Mouse (Mus musculus) stomach, postnatal 0 days (tissue): Measurements from ENCODE around the gene Ngb. TPM values are rescaled to one million over a fixed set of nuclear protein-coding genes. Genes with fewer than 3 reads are reported as not detected.

Source experiments
- ATAC-seq: fragments of 200-750 bp; cut with Nextera tagmentation; 2 replicates; pipeline ENCODE4 v1.8.0; 2017; ENCODE audit not compliant: low FRiP score, low TSS enrichment
- DNase-seq: peaks from one replicate; pipeline ENCODE4 v3.0.0-alpha.2; 2016; ENCODE audit warnings: low spot score
- H3K27ac ChIP-seq: fragments of 300-500 bp; sonication (generic); replicated peaks from 2 replicates; pipeline ENCODE4 v1.5.1; 2014; ENCODE audit warnings: mild to moderate bottlenecking, control low read depth
- H3K27me3 ChIP-seq: fragments of 300-500 bp; sonication (generic); 2 replicates; pipeline ENCODE4 v1.6.1; 2014; ENCODE audit warnings: low read length; ENCODE audit not compliant: control insufficient read depth, insufficient read depth
- H3K36me3 ChIP-seq: fragments of 300-500 bp; sonication (generic); 2 replicates; pipeline ENCODE4 v1.6.1; 2014; ENCODE audit warnings: low read length, mixed read lengths; ENCODE audit not compliant: control insufficient read depth, insufficient read depth
- H3K4me1 ChIP-seq: fragments of 300-500 bp; sonication (generic); replicated peaks from 2 replicates; pipeline ENCODE4 v1.6.1; 2014; ENCODE audit warnings: antibody characterized with exemption; ENCODE audit not compliant: control insufficient read depth, insufficient read depth
- H3K4me2 ChIP-seq: fragments of 300-500 bp; sonication (generic); replicated peaks from 2 replicates; pipeline ENCODE4 v1.6.1; 2014; ENCODE audit warnings: low read depth, mild to moderate bottlenecking, control low read depth, moderate library complexity
- H3K4me3 ChIP-seq: fragments of 300-500 bp; sonication (generic); 2 replicates; pipeline ENCODE4 v1.5.1; 2014; ENCODE audit warnings: low read depth, low read length, control low read depth
- H3K9ac ChIP-seq: fragments of 300-500 bp; sonication (generic); 2 replicates; pipeline ENCODE4 v1.6.1; 2014; ENCODE audit warnings: mild to moderate bottlenecking, low read length, control low read depth, mixed read lengths
- H3K9me3 ChIP-seq: fragments of 300-500 bp; sonication (generic); 2 replicates; pipeline ENCODE4 v1.6.1; 2016; ENCODE audit warnings: low read length; ENCODE audit not compliant: control insufficient read depth
- CTCF ChIP-seq: IDR thresholded peaks from 2 replicates; pipeline ENCODE4 v1.5.1; 2016; ENCODE audit warnings: antibody characterized with exemption, low read depth, mild to moderate bottlenecking, moderate library complexity
- EP300 ChIP-seq: optimal IDR thresholded peaks from 2 replicates; pipeline ENCODE3; 2016; ENCODE audit warnings: antibody characterized with exemption
- WGBS: fragments of 180-500 bp; shearing (Covaris S2); extraction: QIAGEN DNeasy Blood & Tissue Kit; methylation state at CpG from one replicate; pipeline ENCODE4 v1.1.7; 2014; 5-methylcytosine and 5-hydroxymethylcytosine counted together
- polyA plus RNA-seq: library from polyadenylated mRNA; unstranded; fragments of >200 nt; fragmentation: Nextera tagmentation; extraction: Ambion mirVana; gene quantifications from 2 replicates; pipeline ENCODE4 v1.2.1, GENCODE M21; 2015

The Ngb gene
- polyA plus RNA-seq, 1 experiment from 2014 or later = 11.1 TPM

- Histone ChIP-seq H3K4me1 (no peaks in the 10 kb centered on the region), H3K9ac (no peak overlapping the region), H3K36me3 (no peaks in the 10 kb centered on the region), H3K27me3 (no peaks in the 10 kb centered on the region), H3K27ac (no peak overlapping the region), H3K4me2 (no peak overlapping the region), H3K4me3 (no peak overlapping the region), H3K9me3 (no peaks in the 10 kb centered on the region)
- TF ChIP-seq CTCF = no peak
- no peak for TF ChIP-seq EP300
- DNase-seq (no peak), ATAC-seq (no peak)
- WGBS = 76% methylated on average over 4 of the region's 4 CpGs
Measured at GRCm38 (mm10) chr12:87089255-87089654, 13.1 kb downstream of the Ngb start.

- Histone ChIP-seq H3K36me3 (no peaks in the 10 kb centered on the region), H3K4me3 (no peak overlapping the region), H3K9ac (no peak overlapping the region), H3K9me3 (no peaks in the 10 kb centered on the region), H3K4me1 (no peaks in the 10 kb centered on the region), H3K27me3 (no peaks in the 10 kb centered on the region), H3K4me2 (no peak overlapping the region), H3K27ac (no peak overlapping the region)
- ATAC-seq (no peak), DNase-seq (no peak)
- WGBS = 37% methylated on average over 4 of the region's 4 CpGs
- TF ChIP-seq CTCF = peak; percentile 56
- TF ChIP-seq EP300 = no peak
Measured at GRCm38 (mm10) chr12:87088331-87088730, 14.0 kb downstream of the Ngb start.

GRCm38 (mm10) chr12:87087236-87087635 is 15.1 kb downstream of the Ngb start:
- Histone ChIP-seq H3K4me1 (no peaks in the 10 kb centered on the region), H3K4me3 (no peak overlapping the region), H3K9me3 (no peaks in the 10 kb centered on the region), H3K27ac (no peak overlapping the region), H3K9ac (no peak overlapping the region), H3K27me3 (no peaks in the 10 kb centered on the region), H3K4me2 (no peak overlapping the region), H3K36me3 (no peaks in the 10 kb centered on the region)
- 60% methylated on average over 7 of the region's 7 CpGs for whole genome bisulfite sequencing
- ATAC-seq (no peak), DNase-seq (no peak)
- TF ChIP-seq CTCF (no peak), EP300 (no peak)

- Histone ChIP-seq H3K9me3 (no peaks in the 10 kb centered on the region), H3K36me3 (no peaks in the 10 kb centered on the region), H3K4me2 (no peak overlapping the region), H3K27ac (no peak overlapping the region), H3K27me3 (no peaks in the 10 kb centered on the region), H3K9ac (no peak overlapping the region), H3K4me3 (no peak overlapping the region), H3K4me1 (no peaks in the 10 kb centered on the region)
- WGBS = 78% methylated on average over 8 of the region's 8 CpGs
- no peak for TF ChIP-seq CTCF
- TF ChIP-seq EP300 = no peak
- no peak for ATAC-seq
- no peak for DNase-seq
Measured at GRCm38 (mm10) chr12:87082797-87083196, 19.5 kb downstream of the Ngb start.

GRCm38 (mm10) chr12:87076610-87077009 is 25.7 kb downstream of the Ngb start:
- Histone ChIP-seq H3K9ac (no peak overlapping the region), H3K4me2 (no peak overlapping the region), H3K4me3 (no peak overlapping the region), H3K36me3 (no peaks in the 10 kb centered on the region), H3K4me1 (no peaks in the 10 kb centered on the region), H3K9me3 (no peaks in the 10 kb centered on the region), H3K27ac (no peak overlapping the region), H3K27me3 (no peaks in the 10 kb centered on the region)
- DNase-seq (no peak), ATAC-seq (no peak)
- TF ChIP-seq EP300 = no peak
- no peak for TF ChIP-seq CTCF
- 88% methylated on average over 2 of the region's 2 CpGs for WGBS

- no peaks in the 10 kb centered on the region for H3K27me3 ChIP-seq
- ATAC-seq (no peak), DNase-seq (no peak)
- H3K36me3 ChIP-seq = no peaks in the 10 kb centered on the region
- no peak overlapping the region for H3K27ac ChIP-seq
- H3K9ac ChIP-seq = no peak overlapping the region
- no peaks in the 10 kb centered on the region for H3K9me3 ChIP-seq
- TF ChIP-seq CTCF (no peak), EP300 (no peak)
- H3K4me1 ChIP-seq = no peaks in the 10 kb centered on the region
- 68% methylated on average over 5 of the region's 5 CpGs for WGBS
- H3K4me3 ChIP-seq = no peak overlapping the region
- H3K4me2 ChIP-seq = no peak overlapping the region
Measured at GRCm38 (mm10) chr12:87070520-87070919, 31.8 kb downstream of the Ngb start.
